Mouse (Mus musculus) retina, postnatal 7 days (tissue): ENCODE data around the gene Dnah10.

Experiments used
- DNase-seq: peaks from one replicate; pipeline ENCODE4 v3.0.0-alpha.2; 2012; ENCODE audit warnings: low read depth, low spot score

Dnah10 gene

DNA sequence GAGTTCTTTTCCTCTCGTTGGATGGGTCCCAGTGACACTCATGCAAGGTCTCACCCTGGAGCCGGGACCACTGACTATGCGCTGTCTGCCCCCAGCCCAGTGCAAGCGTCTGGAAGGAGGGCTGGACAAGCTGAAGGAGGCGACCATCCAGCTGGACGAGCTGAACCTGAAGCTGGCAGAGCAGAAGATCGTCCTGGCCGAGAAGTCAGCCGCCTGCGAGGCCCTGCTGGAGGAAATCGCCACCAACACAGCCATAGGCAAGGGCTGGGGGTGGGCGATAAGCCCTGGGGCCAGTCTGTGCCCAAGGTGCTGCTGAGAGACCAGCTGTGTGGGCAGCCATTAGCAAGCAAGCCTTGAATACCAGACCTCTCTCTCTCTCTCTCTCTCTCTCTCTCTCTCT is 87.6 kb downstream of the Dnah10 start:
- no peak for DNase-seq

DNA sequence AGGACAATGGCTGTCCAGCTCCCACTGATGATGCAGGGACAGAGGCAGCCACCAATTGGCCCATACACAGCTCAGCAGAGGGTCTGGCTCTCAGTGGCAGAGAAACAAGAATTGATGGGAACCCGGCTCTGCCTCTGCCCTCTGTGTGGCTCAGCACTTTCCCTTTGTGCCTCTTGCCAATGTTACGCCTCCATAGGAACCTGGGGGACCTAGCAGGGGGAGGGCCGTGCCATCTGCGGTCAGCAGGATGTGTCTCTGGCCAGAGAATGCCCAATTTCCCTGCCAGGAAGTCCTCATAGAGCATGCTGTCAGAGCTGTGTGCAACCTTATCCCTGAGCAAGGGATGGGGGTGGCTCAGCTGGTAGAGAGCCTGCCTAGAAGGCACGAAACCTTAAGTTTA is 89.9 kb downstream of the Dnah10 start:
- DNase-seq, result no peak

GRCm38 (mm10) chr5:124817050-124817449 is 92.2 kb downstream of the Dnah10 start:
- DNase-seq, result no peak

- no peak for DNase-seq
Measured at GRCm38 (mm10) chr5:124822128-124822894, 97.4 kb downstream of the Dnah10 start.

DNA sequence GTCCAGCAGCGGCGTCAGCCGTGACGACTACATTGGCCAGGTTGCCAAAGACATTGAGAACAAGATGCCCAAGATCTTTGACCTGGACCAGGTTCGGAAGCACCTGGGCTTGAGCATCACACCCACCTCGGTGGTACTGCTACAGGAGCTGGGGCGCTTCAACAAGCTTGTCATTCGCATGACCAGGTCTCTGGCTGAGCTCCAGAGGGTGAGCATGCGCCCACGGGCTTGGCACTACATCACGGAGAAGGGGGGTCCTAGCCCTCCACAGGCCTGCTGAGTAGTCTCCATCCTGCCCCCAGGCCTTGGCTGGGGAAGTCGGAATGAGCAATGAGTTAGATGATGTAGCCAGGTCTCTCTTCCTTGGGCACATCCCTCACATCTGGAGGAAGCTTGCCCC is 105.4 kb downstream of the Dnah10 start:
- DNase-seq, result no peak

- no peak for DNase-seq
Measured at GRCm38 (mm10) chr5:124835218-124835617, 110.3 kb downstream of the Dnah10 start.

DNA sequence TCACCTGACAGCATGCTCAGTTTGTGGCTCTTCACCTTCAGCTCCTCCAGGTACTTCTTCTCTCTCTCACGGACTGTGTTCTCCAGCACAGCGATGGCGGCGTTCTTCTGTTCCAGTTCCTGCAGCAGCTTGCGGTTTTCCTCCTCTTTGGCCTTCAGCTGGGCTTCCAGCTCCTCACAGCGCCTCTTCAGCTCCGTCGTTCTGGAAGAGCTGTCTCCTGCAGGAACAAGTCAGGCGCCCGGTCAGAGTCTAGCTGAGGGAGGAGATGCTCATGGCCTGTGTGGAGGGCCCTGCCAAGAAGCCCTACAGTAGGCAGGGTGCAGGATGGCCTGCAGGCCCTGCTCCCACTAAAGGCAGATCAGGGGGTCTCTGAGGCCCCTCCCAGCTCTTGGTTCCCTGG is 111.2 kb downstream of the Dnah10 start:
- DNase-seq, result no peak

GRCm38 (mm10) chr5:124836621-124837020 is 111.7 kb downstream of the Dnah10 start:
- no peak for DNase-seq

DNA sequence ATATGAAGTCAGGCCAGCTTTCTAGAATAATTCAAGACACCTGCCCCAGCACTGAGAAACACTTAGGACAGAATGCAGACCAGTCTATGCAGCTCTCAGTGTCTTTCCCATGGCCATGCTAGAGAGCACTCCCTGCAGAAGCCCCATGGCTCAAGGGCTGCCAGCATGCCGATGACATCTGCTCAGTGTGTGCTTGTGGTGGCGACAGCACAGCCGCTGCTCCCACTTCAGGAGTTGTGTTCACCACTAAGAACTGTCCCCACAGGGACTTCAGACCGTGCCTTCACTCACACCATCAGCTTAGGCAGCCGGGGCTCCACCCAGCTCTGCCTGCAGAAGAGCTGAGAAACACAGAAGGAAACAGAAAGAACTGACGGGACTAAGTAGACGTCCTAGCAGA is 115.3 kb downstream of the Dnah10 start:
- no peak for DNase-seq

GRCm38 (mm10) chr5:124840669-124841068 is 115.8 kb downstream of the Dnah10 start:
- DNase-seq, result no peak

DNA sequence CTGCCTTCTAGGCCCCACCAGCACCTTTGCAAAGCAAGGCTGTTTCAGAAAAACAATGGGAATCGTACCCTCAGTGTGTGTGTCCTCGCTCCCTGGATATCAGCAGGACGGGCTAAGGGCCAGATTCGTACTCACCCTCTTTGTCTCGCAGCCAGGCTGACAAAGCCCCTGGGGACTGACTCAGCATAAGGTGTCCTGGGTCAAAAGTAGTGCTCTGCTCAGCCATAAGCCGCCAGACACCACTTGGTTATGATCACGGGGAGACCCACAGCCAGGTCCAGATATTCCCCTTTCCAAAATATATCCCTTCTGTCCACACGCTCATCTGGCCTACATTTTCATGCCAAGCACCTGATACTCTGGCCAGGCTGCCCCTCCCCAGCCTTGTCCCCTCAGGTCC is 118.5 kb downstream of the Dnah10 start:
- no peak for DNase-seq

DNA sequence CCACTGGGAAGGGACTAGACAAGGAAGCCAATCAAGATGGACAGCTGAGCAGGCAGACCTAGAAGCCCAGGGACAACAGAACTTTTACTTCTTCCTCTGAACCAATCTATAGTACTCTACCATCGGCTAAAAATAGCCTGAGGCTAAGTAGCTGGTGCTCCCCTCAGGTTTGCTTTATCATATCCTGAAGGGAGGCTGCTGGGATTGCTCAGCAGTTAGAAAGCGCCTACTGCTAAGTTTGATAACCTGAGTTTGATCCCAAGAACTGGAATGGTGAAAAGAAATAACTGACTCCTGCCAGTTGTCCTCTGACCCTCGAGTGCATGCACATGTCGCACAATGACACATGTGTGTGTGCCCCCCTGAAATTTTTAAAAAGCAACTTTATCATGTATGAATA is 120.0 kb downstream of the Dnah10 start:
- no peak for DNase-seq

- DNase-seq, result no peak
Measured at GRCm38 (mm10) chr5:124847014-124847413, 122.1 kb downstream of the Dnah10 start.

- no peak for DNase-seq
Measured at GRCm38 (mm10) chr5:124848994-124849393, 124.1 kb downstream of the Dnah10 start.

DNA sequence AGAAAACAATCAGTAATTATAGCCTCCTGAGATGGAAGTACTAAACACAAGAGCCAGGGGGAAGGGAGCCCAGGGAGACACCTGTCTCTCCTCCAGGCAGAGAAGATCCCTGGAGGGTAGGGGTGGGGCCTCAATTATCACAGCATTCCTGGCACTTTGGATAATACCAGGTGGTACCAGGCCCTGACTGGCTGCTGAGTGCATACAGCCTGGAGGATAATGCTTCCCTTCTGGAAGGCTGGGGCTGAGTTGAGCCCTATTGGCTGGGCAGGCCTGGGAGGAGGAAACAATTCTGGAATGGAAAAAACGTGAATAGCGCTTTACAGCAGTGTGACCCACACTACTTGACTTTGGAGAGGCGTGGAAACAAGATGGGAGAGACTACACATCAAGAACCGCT is 126.7 kb downstream of the Dnah10 start:
- DNase-seq, result no peak

- no peak for DNase-seq
Measured at GRCm38 (mm10) chr5:124852294-124852693, 127.4 kb downstream of the Dnah10 start.

GRCm38 (mm10) chr5:124853079-124853478 is 128.2 kb downstream of the Dnah10 start:
- no peak for DNase-seq

DNA sequence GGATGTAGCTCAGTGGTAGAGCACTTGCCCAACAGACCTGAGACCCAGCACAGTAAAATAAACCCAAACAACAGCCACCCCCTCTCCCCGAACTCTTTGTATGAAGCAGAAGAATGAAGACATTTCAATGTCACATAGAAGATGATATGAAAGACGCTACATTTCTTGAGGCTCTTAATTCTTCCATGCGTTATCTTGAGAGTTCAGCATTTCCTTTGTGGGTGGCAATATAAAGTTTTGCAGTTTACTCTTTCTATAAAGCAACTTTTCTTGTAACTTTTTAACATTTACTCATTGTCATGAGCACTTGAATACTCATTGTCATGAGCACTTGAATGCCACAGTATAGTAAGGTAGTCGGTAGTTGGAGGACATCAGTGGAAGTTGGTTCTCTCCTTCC is 129.3 kb downstream of the Dnah10 start:
- no peak for DNase-seq

- no peak for DNase-seq
Measured at GRCm38 (mm10) chr5:124860013-124860412, 135.1 kb downstream of the Dnah10 start.

- DNase-seq, result no peak
Measured at GRCm38 (mm10) chr5:124861463-124861862, 136.6 kb downstream of the Dnah10 start.

DNA sequence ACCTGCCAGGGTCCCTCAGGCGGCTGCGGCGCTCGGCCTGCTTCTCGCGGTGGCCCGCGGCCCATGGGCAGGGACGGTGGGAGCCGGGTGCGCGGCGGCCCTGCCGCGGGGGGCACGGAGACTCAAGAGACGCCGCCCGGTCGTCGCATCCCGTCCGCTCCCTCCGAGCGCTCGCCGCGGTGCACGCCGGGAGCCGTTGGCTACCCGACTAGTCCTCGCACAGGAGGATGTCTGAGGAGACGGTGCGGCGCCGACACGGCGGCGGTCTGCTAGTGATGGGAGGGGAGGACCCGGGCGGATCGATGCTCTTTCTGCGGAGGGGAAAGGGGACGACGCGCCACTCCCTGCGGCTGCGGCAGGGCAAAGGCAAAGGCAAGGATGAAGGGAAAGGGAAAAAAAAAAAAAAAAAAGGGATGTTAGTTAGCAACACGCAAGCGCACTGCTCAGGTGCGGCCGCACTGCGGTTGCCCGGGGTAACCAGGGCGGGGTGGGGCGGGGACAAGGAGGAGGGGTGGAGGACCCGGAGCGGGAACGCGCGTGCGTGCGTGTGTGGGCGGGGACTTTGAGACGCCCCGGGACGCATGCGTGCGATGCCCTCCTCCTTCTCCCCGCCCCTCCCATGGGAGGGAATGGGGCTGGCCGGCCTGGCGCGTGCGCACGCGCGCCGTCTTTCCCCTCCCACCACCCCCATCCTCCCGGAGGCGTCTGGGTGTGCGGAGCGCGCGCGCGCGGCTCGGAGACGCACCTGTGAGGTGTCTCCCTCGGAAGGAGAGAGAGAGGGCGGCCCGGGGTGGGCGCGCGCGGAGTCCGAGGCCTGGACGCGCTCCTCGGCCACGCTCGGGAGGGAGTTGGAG is 137.4 kb downstream of the Dnah10 start, which contains the start of the genes Ccdc92 and Zfp664:
Gene Ccdc92 (minus strand): TSS at position 412 of the 854 bp plus-strand sequence.
Gene Zfp664 (plus strand): TSS at position 679 of the 854 bp plus-strand sequence.
- DNase-seq, result peak; percentile 98

DNA sequence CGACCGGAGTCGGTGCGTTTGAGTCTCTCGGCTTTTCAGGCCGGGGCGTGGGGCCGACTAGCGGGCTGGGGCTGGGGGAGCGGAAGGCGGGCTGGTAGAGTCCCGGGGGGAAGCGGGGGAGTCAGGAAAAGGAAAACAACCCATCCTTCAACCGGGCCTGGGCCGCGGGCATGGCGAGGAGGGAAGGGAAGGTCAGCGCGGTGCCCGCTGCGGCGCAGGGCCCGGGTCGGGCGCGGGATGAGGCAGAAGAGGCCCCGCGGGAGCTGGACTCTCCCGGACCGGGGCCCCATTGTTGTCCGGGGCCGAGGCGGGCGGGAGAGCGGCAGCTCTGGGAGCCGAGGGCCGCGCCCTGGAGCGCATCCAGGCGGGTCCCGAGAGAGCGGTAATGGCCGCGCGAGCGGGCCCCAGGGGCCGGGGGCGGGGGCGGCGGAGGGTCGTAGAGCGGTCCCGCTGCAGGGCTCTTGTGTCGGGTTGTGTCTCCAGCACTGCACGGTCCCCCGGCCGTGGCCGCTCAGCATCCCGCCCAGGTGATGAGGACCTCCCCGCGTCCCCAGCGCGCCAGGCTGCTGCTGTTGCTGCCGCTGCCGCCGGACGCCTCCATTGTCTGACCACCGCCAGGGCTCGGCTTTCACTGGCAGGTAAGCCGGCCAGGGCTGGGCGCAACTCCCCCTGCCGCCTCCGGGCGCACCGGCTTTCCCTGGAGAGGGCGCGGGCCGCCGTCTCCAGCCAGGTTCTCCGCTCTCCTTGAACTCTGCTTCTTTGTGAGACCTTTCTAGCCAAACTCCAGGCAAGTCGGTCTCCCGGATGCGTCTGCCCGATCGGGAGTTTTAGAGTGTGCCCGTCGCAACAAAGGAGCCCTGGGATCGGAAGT is 138.2 kb downstream of the Dnah10 start:
- no peak for DNase-seq
